Mouse (Mus musculus) CH12F3 (cell line): ENCODE measurements at regions not wholly inside any gene's neighbourhood (a gene's known extent, or its start where the extent isn't known, plus 50 kb on each side); places are given as distances from the start of the nearest gene placed in this dataset.
"Not testable (repeated sequence)": the region's sequence is repeated elsewhere in the genome, so short reads cannot be mapped to it uniquely, and the experiment has no call there.

Source experiments
- in situ Hi-C: fragments of 300-500 bp; cut with MboI; formaldehyde crosslinking; loops from 2 replicates; pipeline ENCODE4 v1.14.3; 2020; ENCODE audit warnings: low sequenced_read_pairs

DNA sequence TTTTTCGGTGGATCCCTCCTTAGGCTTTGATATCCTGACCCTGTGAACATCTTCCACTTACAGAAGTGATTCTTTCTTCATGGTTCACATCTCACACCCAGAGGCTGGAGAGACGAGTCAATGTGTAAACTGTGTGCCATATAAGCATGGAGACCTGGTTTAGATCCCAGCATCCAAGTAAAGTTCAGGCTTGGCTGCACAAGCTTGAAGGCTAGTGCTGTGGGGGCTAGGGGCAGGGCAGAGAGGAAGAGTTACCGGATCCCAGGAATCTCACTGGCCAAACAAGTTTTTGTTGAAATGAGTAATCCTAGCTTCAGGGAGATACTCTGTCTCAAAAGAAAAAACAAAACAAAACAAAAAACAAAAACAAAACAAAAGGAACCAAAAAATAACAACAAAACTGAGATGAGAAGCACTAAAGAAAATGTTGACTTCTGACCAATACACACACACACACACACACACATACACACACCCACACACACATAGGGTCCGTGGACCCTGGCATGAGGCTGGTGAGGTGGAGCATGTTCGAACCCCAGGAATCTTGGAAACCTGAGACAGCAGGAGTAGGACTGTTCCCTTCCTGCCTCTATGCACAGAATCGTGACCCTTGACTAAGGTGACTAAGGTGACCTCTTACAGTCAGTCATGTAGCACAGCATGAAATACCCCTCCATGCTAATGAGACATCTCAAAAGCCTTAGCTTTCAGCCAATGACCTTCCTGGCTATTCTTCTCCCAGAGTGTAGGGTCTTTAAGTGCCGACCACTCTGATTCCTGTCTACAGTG lies 55.2 kb downstream of the Gm12728 start:
- in situ Hi-C loops, result no loop called here

DNA sequence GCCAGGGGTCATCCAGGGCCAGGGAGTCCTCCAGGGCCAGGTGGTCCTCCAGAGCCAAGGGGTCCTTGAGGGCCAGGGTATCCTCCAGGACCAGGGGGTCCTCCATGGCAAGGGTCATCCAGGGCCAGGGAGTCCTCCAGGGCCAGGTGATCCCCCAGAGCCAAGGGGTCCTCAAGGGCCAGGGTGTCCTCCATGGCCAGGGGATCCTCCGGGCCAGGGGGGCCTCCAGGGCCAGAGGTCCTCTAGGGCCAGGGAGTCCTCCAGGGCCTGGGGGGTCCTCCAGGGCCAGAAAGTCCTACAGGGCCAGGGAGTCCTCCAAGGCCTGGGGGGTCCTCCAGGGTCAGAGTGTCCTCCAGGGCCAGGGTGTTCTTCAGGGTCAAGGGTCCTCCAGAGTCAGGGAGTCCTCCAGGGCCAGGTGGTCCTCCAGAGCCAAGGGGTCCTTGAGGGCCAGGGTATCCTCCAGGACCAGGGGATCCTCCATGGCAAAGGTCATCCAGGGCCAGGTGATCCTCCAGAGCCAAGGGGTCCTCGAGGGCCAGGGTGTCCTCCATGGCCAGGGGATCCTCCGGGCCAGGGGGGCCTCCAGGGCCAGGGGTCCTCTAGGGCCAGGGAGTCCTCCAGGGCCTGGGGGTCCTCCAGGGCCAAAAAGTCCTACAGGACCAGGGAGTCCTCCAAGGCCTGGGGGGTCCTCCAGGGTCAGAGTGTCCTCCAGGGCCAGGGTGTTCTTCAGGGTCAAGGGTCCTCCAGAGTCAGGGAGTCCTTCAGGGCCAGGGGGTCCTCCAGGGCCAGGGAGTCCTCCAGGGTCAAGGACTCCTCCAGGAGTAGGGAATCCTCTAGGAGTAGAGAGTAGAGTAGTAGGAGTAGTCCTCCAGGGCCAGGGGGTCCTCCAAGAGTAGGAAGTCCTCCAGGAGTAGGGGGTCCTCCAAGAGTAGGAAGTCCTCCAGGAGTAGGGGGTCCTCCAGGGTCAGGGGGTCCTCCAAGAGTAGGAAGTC lies 56.6 kb downstream of the Gm12728 start:
- in situ Hi-C loops, result not testable (repeated sequence)

GRCm38 (mm10) chr4:105853086-105853485 lies 63.4 kb downstream of the Gm12728 start:
- in situ Hi-C loops, result no loop called here

DNA sequence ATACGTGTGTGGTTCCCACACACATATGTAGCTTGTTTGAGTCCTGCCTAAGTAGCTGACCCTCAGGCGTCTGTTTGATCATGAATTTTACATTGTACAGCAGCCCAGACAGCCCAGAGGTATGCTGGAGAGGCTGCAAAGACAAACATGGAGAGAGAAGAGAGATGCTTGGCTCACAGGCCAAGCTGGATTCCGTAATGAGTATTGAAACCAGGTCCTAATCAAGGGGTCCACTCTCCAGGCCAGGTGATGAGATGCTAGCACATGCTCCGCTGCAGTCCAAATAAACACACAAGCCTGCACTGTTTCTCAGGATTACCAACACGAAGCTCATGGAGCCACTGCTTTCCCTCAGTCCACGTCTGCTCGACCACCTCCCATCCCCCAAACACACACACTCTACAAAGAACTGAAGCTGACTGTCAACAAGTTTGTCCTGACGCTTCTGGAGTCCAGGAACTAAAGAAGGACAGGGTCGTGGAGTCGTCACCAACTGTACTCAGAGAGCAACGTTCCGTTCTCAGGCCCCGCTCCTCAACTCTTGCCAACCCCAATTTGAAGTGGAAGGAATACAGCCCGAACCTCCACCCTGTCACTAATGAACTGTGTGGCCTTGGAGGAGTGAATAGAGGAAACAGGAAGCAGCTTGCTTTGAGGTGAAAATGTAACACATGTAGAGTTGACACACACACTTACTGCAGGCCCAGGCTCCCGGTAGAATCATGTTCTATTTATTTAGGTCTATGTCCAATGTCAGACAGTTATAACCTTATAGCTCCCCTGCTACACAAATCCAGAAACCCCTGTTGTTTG lies 69.6 kb downstream of the Gm12728 start:
- in situ Hi-C loops, result no loop called here

- in situ Hi-C loops, result no loop called here
Observed at GRCm38 (mm10) chr4:105860930-105861653, 71.4 kb downstream of the Gm12728 start.

DNA sequence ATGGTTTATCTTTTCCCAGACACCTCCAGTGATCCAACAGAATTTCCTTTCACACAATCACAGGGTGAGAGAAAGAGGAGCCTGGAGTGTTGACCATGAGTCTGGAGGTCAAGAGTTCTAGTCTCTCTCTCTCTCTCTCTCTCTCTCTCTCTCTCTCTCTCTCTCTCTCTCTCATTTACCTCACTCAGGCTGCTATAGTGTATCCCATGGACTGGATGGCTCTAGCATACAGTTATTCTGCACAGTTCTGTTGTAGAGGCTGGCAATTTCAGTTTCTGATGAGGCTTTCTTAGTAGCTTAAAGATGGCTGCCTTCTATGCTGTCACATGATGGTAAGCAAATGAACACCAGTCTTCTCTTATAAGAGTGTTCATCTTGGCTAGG lies 72.0 kb downstream of the Gm12728 start:
- in situ Hi-C loops, result no loop called here

- in situ Hi-C loops, result no loop called here
Observed at GRCm38 (mm10) chr4:105870512-105870911, 80.8 kb downstream of the Gm12728 start.

- in situ Hi-C loops, result no loop called here
Observed at GRCm38 (mm10) chr4:105877246-105877645, 87.6 kb downstream of the Gm12728 start.

- in situ Hi-C loops, result no loop called here
Observed at GRCm38 (mm10) chr4:105879891-105880290, 90.2 kb downstream of the Gm12728 start.

GRCm38 (mm10) chr4:105884791-105885190 lies 95.1 kb downstream of the Gm12728 start:
- in situ Hi-C loops, result no loop called here

- in situ Hi-C loops, result no loop called here
Observed at GRCm38 (mm10) chr4:105891438-105891837, 101.8 kb downstream of the Gm12728 start.

- in situ Hi-C loops, result no loop called here
Observed at GRCm38 (mm10) chr4:105892065-105892464, 102.4 kb downstream of the Gm12728 start.

- in situ Hi-C loops, result no loop called here
Observed at GRCm38 (mm10) chr4:105895116-105895515, 105.4 kb downstream of the Gm12728 start.

DNA sequence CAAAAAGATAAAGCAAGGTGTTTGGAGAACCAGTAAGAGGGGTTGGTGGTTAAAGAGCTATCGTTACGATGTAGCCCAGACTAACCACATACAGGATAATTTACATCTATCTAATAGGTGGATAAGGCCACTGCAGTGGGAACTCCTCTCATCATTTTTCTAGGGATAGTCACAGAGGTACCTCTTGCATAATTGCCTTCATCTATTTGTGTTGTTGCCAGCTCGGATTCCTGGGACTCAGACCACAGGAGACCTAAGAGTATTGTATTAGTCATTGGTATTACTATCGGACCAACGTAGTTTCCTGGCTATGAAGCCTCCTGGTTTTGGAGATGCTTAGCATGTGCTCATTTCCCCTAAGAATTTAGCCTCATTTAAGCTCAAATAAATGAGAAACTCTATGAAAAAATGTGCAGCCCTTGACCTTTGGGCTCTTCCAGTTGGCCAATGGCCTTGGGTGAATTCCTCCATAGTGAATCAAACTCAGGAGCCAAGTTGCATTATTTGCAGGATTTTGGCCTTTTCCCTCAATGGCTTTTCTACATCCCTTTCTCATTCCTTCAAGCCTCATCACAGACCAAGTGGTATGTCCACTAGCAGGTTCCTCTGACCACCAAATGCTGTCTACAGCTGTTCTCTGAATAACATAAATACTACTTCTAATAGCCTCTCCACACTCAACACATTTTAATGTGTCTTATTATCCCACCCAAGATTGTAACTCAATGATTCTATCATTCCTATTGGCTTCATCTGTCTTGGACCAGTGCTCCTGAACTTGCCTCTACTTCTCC lies 108.6 kb downstream of the Gm12728 start:
- in situ Hi-C loops, result no loop called here

- in situ Hi-C loops, result no loop called here
Observed at GRCm38 (mm10) chr4:105904896-105905295, 115.2 kb downstream of the Gm12728 start.

GRCm38 (mm10) chr4:105906411-105906810 lies 116.7 kb downstream of the Gm12728 start:
- in situ Hi-C loops, result no loop called here

- in situ Hi-C loops, result no loop called here
Observed at GRCm38 (mm10) chr4:105907611-105908010, 117.9 kb downstream of the Gm12728 start.

DNA sequence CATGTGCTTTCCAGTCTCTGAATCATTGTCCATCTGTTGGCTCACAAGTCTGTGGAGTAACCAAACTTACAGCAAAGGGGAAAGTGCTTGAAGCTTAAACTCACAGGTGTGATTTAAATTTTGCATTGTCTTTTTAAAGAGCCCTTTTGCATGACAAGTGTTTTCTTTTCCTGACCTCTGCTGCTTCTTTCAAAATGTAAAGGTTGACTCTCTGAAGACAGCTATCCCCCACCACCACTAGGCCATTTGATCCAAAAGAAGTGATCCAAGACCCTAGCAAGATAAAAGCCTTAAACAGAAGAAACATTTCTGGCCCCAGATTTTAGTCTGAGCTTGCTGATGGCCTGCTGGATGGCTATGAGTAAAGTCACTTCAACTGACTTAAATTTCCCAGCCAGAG lies 118.6 kb downstream of the Gm12728 start:
- in situ Hi-C loops, result no loop called here

DNA sequence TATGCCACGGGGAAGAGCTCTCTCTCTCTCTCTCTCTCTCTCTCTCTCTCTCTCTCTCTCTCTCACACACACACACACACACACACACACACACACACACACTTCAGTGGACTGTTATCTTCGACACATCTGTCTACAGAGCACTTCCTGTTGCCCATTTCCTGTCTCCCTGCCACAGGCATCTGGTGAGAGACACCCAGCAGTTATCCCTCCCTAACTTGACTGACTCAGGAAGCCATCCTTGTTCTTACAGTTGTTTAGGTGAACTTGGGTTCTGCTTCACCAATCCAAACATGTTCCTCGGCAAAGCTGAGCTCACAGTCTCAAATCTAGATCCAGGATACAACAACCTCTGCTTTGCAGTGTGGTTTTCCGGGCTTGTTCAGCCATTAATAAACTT lies 119.6 kb downstream of the Gm12728 start:
- in situ Hi-C loops, result no loop called here
